Mouse (Mus musculus) liver, adult 2 months (tissue): ENCODE results near the gene 1700037C18Rik.

Experiments
- CTCF ChIP-seq: fragments of 200-500 bp; IDR thresholded peaks from 2 replicates; pipeline ENCODE4 v1.5.1; 2011; ENCODE audit warnings: low read depth, low read length, control low read depth
- POLR2A ChIP-seq: fragments of 200-500 bp; IDR thresholded peaks from 2 replicates; pipeline ENCODE4 v1.6.1; 2011; ENCODE audit warnings: low read length, control low read depth; ENCODE audit not compliant: insufficient read depth; ENCODE audit errors: extremely low read depth

- no peak for TF ChIP-seq POLR2A
- no peak for TF ChIP-seq CTCF
These were observed 60.6 kb downstream of the 1700037C18Rik start for GRCm38 (mm10) chr16:3847871-3848270.
